Mouse (Mus musculus): ENCODE data around the gene Cyth1. TPM values are rescaled to one million over a fixed set of nuclear protein-coding genes. Genes with fewer than 3 reads are reported as not detected.
A peak's percentile ranks its signal among the peaks of the same experiment; 100 is the strongest.

Cyth1 gene
- polyA plus RNA-seq, 1 experiment from 2014 or later, result 4.1 TPM

DNA sequence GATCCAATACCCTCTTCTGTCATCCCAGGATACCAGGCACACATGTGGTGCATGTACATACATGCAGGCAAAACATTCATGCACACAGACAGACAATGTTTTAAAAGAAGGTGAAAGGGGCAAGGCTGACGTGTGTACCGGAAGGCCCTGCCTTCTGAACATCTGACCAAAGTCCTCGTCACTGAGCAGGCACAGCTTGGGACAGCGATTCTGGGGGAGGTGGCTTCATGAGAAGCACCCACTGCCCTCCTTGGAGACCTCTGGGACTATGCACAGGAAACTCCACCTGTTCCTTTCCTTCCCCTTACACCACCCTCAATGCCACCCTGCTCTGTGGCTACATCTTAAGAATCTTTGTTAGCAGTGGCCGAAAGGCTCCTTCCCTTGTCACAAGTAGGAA is 37.4 kb downstream of the Cyth1 start:
- H3K9ac ChIP-seq (ENCODE audit: low read depth, low read length), result no peak overlapping the region
- H3K4me1 ChIP-seq (ENCODE audit: control insufficient read depth, low read depth, low read length), result peaks cover 37% of the 10 kb centered on the region
- 59% methylated on average over 5 of the region's 5 CpGs for whole genome bisulfite sequencing (ENCODE audit: insufficient replicate concordance)

DNA sequence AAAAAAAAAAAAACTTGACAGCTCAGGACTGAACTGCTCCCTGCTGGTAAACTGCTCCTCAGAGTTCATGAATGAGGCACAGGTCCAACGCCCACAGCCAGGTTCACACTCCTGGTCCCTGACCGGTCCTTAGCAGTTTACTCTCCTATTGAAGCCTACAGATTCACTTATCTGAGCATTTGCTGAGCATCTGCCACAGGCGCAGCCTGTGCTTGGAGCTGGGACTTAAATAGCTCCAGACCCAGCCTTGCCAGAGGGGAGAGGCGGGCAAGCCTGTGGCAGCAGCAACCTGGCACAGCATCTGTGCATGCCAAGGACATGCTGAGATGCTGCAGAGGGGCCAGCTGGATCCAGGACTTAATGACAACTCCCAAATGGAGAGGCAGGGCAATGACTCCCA is 38.3 kb downstream of the Cyth1 start:
- H3K9me3 ChIP-seq (replicated peaks; ENCODE audit: control insufficient read depth, low read length), result no peaks in the 10 kb centered on the region
- H3K27me3 ChIP-seq (ENCODE audit: control insufficient read depth, insufficient read depth, low read depth, low read length), result no peaks in the 10 kb centered on the region
- H3K27ac ChIP-seq (ENCODE audit: low read length), result no peak overlapping the region
- H3K4me1 ChIP-seq (ENCODE audit: control insufficient read depth, low read depth, low read length), result peaks cover 37% of the 10 kb centered on the region
- H3K4me2 ChIP-seq (ENCODE audit: low read depth, low read length), result no peak overlapping the region
- no peak overlapping the region for H3K9ac ChIP-seq (ENCODE audit: low read depth, low read length)
- H3K36me3 ChIP-seq (ENCODE audit: control insufficient read depth, insufficient read depth), result no peaks in the 10 kb centered on the region
- 65% methylated on average over 4 of the region's 4 CpGs for WGBS (ENCODE audit: insufficient replicate concordance)
- ATAC-seq (ENCODE audit: low read depth), result no peak
- no peak overlapping the region for H3K4me3 ChIP-seq (ENCODE audit: low read depth, low read length)

More for the DNA sequence above, 37.4 kb downstream of the Cyth1 start:
- peak overlapping the region; percentile 2; the same call in 1 of the 2 replicates for H3K4me2 ChIP-seq (ENCODE audit: low read depth, low read length)
- ATAC-seq (ENCODE audit: low read depth), result peak; percentile 37; the same call in 1 of the 2 replicates
- H3K27me3 ChIP-seq (ENCODE audit: control insufficient read depth, insufficient read depth, low read depth, low read length), result no peaks in the 10 kb centered on the region
- H3K27ac ChIP-seq (ENCODE audit: low read length), result peak overlapping the region; percentile 75
- no peak overlapping the region for H3K4me3 ChIP-seq (ENCODE audit: low read depth, low read length)
- no peaks in the 10 kb centered on the region for H3K9me3 ChIP-seq (replicated peaks; ENCODE audit: control insufficient read depth, low read length)
- no peaks in the 10 kb centered on the region for H3K36me3 ChIP-seq (ENCODE audit: control insufficient read depth, insufficient read depth)

DNA sequence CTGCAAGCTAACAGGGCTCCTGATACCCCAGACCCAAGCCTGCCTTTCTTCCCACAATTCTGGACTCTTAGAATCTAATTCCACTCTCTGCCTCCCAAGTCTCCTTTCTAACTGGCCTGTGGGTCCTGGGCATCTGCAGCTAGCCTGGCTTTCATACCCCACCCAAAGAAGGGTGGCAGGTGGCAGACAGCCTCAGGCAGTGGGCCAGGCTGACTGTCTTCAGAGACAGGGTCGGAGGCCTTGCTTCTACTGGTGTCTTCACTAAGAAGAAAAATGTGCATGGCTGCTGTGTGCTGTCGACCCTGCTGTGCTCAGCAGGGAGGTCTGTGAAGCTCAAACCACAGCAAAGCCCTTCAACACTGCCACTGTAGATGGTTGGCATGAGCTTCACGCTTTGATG is 39.0 kb downstream of the Cyth1 start:
- 72% methylated on average over 3 of the region's 3 CpGs for WGBS (ENCODE audit: insufficient replicate concordance)
- H3K4me3 ChIP-seq (ENCODE audit: low read depth, low read length), result no peak overlapping the region
- no peak overlapping the region for H3K27ac ChIP-seq (ENCODE audit: low read length)
- no peak overlapping the region for H3K9ac ChIP-seq (ENCODE audit: low read depth, low read length)
- ATAC-seq (ENCODE audit: low read depth), result no peak
- no peaks in the 10 kb centered on the region for H3K9me3 ChIP-seq (replicated peaks; ENCODE audit: control insufficient read depth, low read length)
- no peaks in the 10 kb centered on the region for H3K27me3 ChIP-seq (ENCODE audit: control insufficient read depth, insufficient read depth, low read depth, low read length)
- no peak overlapping the region for H3K4me2 ChIP-seq (ENCODE audit: low read depth, low read length)
- H3K4me1 ChIP-seq (ENCODE audit: control insufficient read depth, low read depth, low read length), result peaks cover 37% of the 10 kb centered on the region
- no peaks in the 10 kb centered on the region for H3K36me3 ChIP-seq (ENCODE audit: control insufficient read depth, insufficient read depth)

DNA sequence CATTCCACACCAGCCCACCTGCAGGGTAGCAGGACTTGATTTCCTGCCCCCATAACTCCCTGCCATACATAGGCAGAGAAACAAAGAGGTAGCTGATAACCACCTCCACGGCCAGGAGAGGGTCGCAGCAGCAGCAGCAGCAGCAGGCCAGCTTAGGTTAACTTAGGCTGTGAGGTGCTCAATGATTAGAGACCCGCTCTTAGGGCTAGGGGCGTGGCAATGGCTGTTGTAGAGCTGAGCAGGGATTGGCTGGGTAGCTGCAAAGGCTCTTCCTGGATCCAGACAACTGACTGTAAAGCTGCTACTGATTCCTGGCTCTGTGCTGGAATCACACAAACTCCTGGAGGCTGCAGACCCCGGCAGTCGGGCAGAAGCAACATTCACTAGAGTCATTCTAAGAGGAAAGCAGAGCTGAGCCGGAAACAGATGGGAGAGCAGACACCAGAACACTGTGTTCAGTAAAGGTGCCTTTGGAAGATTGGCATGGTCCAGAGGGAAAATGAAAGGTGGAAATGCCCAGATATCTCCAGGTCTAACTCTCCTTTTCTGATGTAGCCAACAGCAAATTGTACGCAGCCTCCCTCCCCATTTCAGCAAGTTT is 39.6 kb downstream of the Cyth1 start:
- Histone ChIP-seq H3K9me3 (replicated peaks; ENCODE audit: control insufficient read depth, low read length) (no peaks in the 10 kb centered on the region), H3K9ac (ENCODE audit: low read depth, low read length) (no peak overlapping the region), H3K27ac (ENCODE audit: low read length) (no peak overlapping the region), H3K27me3 (ENCODE audit: control insufficient read depth, insufficient read depth, low read depth, low read length) (no peaks in the 10 kb centered on the region), H3K4me3 (ENCODE audit: low read depth, low read length) (no peak overlapping the region), H3K4me2 (ENCODE audit: low read depth, low read length) (no peak overlapping the region), H3K36me3 (ENCODE audit: control insufficient read depth, insufficient read depth) (no peaks in the 10 kb centered on the region), H3K4me1 (ENCODE audit: control insufficient read depth, low read depth, low read length) (peaks cover 37% of the 10 kb centered on the region)
- 19% methylated on average over 8 of the region's 8 CpGs for WGBS (ENCODE audit: insufficient replicate concordance)
- ATAC-seq (ENCODE audit: low read depth), result no peak

DNA sequence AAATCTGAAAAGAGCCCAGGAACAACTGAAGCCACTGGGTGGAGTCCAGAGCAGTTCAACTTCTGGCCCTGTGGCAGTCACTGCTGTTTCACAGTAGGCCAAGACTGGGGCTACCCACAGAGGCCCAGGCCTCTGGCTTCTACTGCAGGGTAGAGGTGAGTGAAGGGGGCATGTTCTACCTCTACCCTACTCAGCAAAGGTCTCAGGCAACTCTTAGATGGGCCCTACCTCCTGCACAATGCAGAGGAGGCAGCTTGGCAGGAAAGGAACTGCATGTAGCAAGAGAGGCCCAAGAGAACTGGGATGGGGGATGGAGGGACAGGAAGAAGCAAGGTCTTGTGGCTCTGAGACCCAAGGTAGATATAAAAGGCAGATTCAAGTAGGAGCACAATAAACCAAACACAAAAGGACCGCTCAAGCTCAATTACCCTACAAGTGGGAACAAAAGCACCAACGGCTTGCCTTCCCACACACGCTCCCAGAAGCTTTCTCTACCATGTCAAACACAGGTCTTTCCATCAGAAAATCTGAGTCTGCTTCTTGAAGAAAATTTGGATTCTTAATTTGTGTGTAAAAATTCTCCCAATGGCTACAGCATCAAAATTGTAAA is 40.9 kb downstream of the Cyth1 start:
- H3K36me3 ChIP-seq (ENCODE audit: control insufficient read depth, insufficient read depth), result no peaks in the 10 kb centered on the region
- H3K27ac ChIP-seq (ENCODE audit: low read length), result no peak overlapping the region

DNA sequence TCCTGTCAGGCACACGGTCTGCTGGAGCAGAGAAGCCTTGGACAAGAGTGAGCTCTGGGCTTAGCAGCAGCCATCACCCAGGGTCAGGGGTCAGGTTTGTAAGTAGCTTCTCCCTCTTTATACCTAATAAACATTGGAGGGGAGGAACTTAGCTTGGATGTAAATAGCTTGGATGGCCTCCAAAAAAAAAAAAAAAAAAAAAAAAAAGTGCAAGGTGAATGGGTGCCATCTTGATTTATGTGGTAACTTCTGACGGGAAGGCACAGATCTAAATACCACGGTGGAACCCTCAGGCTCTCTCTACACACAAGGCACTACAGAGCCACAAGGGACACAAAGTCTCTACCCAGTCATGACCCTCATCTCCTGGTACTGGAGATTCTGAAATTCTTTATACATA is 42.1 kb downstream of the Cyth1 start:
- no peaks in the 10 kb centered on the region for H3K36me3 ChIP-seq (ENCODE audit: control insufficient read depth, insufficient read depth)
- H3K27me3 ChIP-seq (ENCODE audit: control insufficient read depth, insufficient read depth, low read depth, low read length), result no peaks in the 10 kb centered on the region
- H3K4me2 ChIP-seq (ENCODE audit: low read depth, low read length), result no peak overlapping the region
- peaks cover 48% of the 10 kb centered on the region for H3K4me1 ChIP-seq (ENCODE audit: control insufficient read depth, low read depth, low read length)
- no peak overlapping the region for H3K4me3 ChIP-seq (ENCODE audit: low read depth, low read length)
- WGBS (ENCODE audit: insufficient replicate concordance), result 55% methylated on average over 3 of the region's 3 CpGs
- H3K9me3 ChIP-seq (replicated peaks; ENCODE audit: control insufficient read depth, low read length), result no peaks in the 10 kb centered on the region
- ATAC-seq (ENCODE audit: low read depth), result no peak
- H3K9ac ChIP-seq (ENCODE audit: low read depth, low read length), result no peak overlapping the region
- H3K27ac ChIP-seq (ENCODE audit: low read length), result no peak overlapping the region

More for the DNA sequence above, 40.9 kb downstream of the Cyth1 start:
- Histone ChIP-seq H3K4me2 (ENCODE audit: low read depth, low read length) (no peak overlapping the region), H3K9me3 (replicated peaks; ENCODE audit: control insufficient read depth, low read length) (no peaks in the 10 kb centered on the region), H3K9ac (ENCODE audit: low read depth, low read length) (no peak overlapping the region), H3K27me3 (ENCODE audit: control insufficient read depth, insufficient read depth, low read depth, low read length) (no peaks in the 10 kb centered on the region), H3K4me1 (ENCODE audit: control insufficient read depth, low read depth, low read length) (peaks cover 41% of the 10 kb centered on the region), H3K4me3 (ENCODE audit: low read depth, low read length) (no peak overlapping the region)
- WGBS (ENCODE audit: insufficient replicate concordance), result 64% methylated on average over 3 of the region's 3 CpGs
- no peak for ATAC-seq (ENCODE audit: low read depth)

DNA sequence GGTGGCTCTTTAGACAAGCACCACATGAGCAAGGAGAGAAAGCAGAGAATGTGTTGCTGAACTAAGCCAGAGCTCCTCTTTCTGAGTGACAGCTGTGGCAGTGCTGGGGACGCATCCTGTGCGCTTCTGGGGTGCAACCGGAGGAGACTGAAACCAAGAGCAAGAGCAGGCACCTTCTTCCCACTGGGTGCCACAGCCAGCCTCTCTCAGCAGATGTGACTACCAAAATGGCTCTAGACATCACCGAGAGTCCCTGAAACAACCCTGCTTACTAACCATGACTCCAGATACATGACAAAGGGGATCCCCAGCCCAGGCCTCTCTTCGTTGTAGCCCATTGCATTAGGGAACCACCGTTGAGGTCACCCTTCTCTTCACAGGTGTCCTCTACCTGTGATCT is 44.9 kb downstream of the Cyth1 start:
- H3K36me3 ChIP-seq (ENCODE audit: control insufficient read depth, insufficient read depth), result no peaks in the 10 kb centered on the region
- H3K9ac ChIP-seq (ENCODE audit: low read depth, low read length), result no peak overlapping the region

DNA sequence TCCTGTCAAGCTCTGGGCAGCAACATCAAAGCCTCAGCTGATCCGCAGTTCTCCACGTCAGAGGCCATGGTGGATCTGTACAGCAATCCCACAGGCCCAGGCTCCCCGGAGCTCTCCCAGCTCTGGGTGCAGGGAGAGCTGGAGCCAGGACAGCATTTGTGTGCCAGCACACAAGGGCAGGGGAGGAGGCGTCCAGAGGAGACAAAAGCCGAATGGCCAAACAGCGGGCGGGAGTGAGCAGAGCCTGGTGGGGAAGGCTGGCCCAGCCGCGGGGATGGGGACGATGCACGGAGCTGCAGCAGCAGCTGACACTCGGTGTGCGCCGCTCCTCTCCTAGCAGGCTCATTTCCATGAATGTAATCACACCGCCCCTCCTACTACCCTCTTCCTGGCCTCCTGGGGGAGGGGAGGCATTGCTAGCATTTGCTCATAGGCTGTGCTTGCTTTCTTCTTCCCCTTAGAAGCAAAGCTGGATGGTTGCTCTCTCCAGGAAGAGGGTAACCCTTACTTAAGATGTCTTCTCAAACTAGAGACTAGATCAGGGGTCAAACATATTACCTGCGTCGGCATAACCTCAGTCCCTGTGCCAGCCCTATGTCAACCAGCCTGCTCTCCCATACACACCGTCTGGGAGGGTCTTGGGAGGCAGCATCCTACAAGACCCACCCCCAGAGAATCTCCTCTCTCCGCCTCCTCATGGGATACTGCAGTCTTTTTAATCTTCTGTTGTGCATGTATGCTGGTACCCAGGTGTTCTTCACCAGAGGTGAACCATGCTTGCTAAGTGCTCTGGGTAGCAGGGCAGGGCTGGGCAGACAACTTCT is 45.8 kb downstream of the Cyth1 start:
- no peaks in the 10 kb centered on the region for H3K27me3 ChIP-seq (ENCODE audit: control insufficient read depth, insufficient read depth, low read depth, low read length)
- H3K4me3 ChIP-seq (ENCODE audit: low read depth, low read length), result peak overlapping the region; percentile 32
- peak overlapping the region; percentile 39 for H3K4me2 ChIP-seq (ENCODE audit: low read depth, low read length)
- H3K9ac ChIP-seq (ENCODE audit: low read depth, low read length), result no peak overlapping the region
- peaks cover 27% of the 10 kb centered on the region for H3K4me1 ChIP-seq (ENCODE audit: control insufficient read depth, low read depth, low read length)
- H3K27ac ChIP-seq (ENCODE audit: low read length), result no peak overlapping the region
- peak; percentile 47 for ATAC-seq (ENCODE audit: low read depth)
- WGBS (ENCODE audit: insufficient replicate concordance), result 13% methylated on average over 19 of the region's 19 CpGs
- H3K9me3 ChIP-seq (replicated peaks; ENCODE audit: control insufficient read depth, low read length), result no peaks in the 10 kb centered on the region
- no peaks in the 10 kb centered on the region for H3K36me3 ChIP-seq (ENCODE audit: control insufficient read depth, insufficient read depth)

More for the DNA sequence above, 44.9 kb downstream of the Cyth1 start:
- H3K4me1 ChIP-seq (ENCODE audit: control insufficient read depth, low read depth, low read length), result peaks cover 25% of the 10 kb centered on the region
- H3K4me2 ChIP-seq (ENCODE audit: low read depth, low read length), result no peak overlapping the region
- no peak overlapping the region for H3K27ac ChIP-seq (ENCODE audit: low read length)
- H3K27me3 ChIP-seq (ENCODE audit: control insufficient read depth, insufficient read depth, low read depth, low read length), result no peaks in the 10 kb centered on the region
- H3K9me3 ChIP-seq (replicated peaks; ENCODE audit: control insufficient read depth, low read length), result no peaks in the 10 kb centered on the region
- H3K4me3 ChIP-seq (ENCODE audit: low read depth, low read length), result no peak overlapping the region
- 72% methylated on average over 6 of the region's 6 CpGs for WGBS (ENCODE audit: insufficient replicate concordance)
- ATAC-seq (ENCODE audit: low read depth), result no peak
